Mouse (Mus musculus) bone marrow, adult 2 months (tissue): ENCODE data around the gene Gskip.

Experiments
- CTCF ChIP-seq: fragments of 200-500 bp; IDR thresholded peaks from 2 replicates; pipeline ENCODE4 v1.5.1; 2011; ENCODE audit warnings: low read length, control low read depth; ENCODE audit not compliant: control insufficient read depth, insufficient read depth
- POLR2A ChIP-seq: fragments of 200-500 bp; IDR thresholded peaks from 2 replicates; pipeline ENCODE4 v1.6.1; 2011; ENCODE audit warnings: low read depth, mild to moderate bottlenecking, control low read depth, low read length, borderline replicate concordance; ENCODE audit not compliant: control insufficient read depth

DNA sequence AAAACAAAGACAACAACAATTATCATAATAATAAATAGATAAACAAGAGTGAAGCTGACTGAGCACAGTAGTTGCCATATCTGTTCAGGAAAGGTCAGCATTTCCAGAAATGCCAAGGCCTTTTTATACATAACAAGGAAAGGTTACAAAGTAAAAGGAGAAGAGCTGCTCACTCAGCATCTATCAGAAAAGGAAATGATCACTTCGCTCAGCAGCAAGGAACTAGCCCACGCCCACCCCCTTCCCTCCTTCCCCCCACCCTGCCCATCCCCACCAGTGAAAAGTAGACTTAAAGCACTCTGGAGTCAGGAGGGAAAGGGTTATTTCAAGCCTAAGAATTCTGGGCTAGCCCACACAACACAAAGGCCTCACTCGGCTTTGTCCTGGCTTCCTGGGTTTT lies 35.6 kb downstream of the Gskip start:
- TF ChIP-seq CTCF (no peak), POLR2A (no peak)
